Mouse (Mus musculus): ENCODE data around the gene Zfp36l1. TPM values are rescaled to one million over a fixed set of nuclear protein-coding genes. Genes with fewer than 3 reads are reported as not detected.

The Zfp36l1 gene
- total RNA-seq, 2 experiments from 2014 or later = 42.4 to 53.9 TPM

DNA sequence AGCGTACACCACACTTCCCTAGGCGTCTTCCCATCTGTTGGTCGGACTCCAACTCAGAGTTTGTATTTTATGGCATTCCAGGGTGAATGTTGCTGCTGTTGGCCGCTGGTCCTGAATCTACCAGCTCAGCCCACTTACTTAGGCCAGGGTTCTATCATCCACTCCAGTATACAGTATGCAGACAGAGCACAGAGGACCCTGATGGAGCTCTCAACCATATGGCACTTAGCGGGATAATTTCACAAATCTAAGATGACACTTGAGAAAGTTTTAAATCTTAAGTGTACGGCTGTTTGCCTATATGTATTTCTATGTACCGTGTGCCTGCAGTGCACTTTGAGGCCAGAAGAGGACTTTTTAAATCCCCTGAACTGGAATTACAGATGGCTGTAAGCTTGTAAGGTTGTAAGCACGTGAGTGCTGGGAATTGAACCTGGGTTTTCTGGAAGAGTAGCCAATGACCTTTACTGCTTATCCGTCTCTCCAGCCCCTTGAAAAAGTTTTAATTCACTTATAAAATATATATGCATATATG lies 20.3 kb upstream of the Zfp36l1 start:
- intact Hi-C loops (cut with DNase I; ENCODE audit: low total_unique reads) = no loop called here
- no peak for DNase-seq

GRCm38 (mm10) chr12:80132250-80133003 lies 19.6 kb upstream of the Zfp36l1 start:
- intact Hi-C loops (cut with DNase I; ENCODE audit: low total_unique reads) = no loop called here
- peak; percentile 93 for DNase-seq

GRCm38 (mm10) chr12:80131359-80132249 lies 18.8 kb upstream of the Zfp36l1 start:
- no peak for DNase-seq
- intact Hi-C loops (cut with DNase I; ENCODE audit: low total_unique reads) = no loop called here

DNA sequence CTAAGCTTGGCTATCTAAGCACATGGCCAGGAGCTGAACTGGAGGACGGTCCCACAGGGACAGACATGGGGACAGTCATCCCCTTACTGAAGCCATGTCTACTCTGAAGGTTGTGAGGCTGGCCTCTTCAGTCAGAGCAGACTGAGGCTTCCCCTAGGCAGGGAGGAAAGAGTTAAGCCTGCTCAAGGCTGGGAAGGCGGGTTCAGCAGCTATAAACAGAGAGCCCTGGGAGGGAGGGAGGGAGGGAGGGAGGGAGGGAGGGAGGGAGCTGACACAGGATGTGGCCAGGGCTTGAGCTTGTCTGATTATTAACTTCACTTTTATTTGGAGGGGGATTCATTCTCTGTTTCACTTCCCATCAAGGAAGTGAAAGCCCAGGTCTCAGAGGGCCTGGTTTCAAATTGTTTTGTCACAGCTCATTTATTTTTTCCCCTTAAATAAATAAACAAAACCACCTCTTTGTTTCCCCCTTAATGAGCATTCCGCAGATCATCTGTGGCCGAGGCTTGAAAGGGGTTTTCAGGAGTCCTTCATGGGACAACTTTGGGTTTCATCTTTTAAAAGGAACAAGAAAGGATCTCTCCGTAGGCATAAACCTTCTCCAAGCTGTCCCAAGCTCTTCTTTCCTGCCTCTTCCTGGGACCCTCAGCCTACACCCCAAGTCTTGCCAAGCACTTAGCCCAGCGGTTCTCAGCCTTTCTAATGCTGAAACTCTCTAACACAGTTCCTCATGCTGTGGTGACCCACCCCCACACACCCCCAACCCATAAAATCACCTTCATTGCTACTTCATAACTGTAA lies 17.9 kb upstream of the Zfp36l1 start:
- DNase-seq = no peak
- intact Hi-C loops (cut with DNase I; ENCODE audit: low total_unique reads) = no loop called here

DNA sequence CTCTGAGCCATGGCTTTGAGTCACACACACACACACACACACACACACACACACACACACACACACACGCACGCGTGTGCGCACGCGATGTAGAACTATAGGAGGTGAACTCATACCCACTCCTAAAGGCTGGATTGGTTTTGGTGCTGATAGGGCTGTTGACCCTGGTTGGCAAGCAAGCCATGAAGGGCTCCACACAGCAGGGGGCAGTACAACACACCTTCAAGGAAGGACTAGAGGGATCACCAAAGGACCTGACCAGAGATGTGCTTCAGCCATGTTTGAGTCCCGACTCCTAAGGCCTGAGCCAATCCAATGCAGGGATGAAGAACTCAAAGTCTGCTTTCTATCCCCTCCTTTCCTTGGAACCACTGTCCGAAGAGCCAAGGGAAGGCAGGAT lies 16.7 kb upstream of the Zfp36l1 start:
- peak; percentile 39 for DNase-seq
- intact Hi-C loops (cut with DNase I; ENCODE audit: low total_unique reads) = loop anchor here (10.0 kb wide), 1 partner anchor 375 kb away; no protein-coding TSS in a partner anchor

DNA sequence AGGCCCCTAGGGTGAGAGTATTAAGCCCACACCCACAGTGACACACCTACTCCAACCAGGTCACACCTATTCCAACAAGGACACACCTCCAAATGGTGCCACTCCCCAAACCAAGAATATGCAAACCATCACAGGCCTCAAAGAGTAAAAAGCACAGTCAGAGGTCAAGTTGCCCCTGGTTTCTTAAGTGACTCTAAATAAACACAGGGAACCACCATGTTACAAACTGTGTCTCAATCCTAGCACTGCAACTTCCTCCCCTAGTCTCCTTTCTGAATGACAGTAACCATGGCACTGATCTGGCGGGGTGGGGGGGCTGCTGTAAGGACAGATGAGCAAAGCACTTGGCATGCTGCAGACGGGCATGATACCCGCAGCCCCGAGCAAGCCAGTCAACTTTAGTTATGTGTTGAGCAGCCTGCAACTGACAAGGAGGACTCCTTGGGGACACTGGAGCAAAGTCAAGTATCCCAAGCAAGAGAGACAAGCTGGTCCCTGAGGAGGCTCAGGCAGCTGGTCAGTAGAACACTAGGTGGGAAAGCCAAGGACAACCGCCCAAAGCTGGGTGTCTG lies 14.5 kb upstream of the Zfp36l1 start:
- no peak for DNase-seq
- intact Hi-C loops (cut with DNase I; ENCODE audit: low total_unique reads) = loop anchor here (10.0 kb wide), 1 partner anchor 372 kb away; no protein-coding TSS in a partner anchor

DNA sequence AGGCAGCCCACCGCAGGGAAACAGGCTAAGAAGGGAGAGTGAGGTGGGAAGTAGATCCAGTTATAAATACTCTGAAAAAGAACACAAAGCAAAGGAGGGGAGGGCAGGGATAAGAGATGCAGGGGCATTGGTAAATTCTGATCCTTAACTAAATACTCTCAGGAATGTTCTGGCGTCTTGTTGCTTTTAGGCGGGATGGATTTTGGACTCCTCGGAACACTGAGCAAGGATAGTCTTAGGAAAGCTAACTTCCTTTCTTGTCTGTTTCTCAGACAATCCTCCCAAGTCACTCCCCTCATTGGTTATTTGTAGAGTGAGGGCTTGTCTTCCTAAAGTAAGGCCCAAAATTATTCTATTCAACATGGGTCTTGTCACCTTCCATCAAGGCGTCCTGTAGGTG lies 12.5 kb upstream of the Zfp36l1 start:
- intact Hi-C loops (cut with DNase I; ENCODE audit: low total_unique reads) = loop anchor here (10.0 kb wide), 1 partner anchor 371 kb away; no protein-coding TSS in a partner anchor

DNA sequence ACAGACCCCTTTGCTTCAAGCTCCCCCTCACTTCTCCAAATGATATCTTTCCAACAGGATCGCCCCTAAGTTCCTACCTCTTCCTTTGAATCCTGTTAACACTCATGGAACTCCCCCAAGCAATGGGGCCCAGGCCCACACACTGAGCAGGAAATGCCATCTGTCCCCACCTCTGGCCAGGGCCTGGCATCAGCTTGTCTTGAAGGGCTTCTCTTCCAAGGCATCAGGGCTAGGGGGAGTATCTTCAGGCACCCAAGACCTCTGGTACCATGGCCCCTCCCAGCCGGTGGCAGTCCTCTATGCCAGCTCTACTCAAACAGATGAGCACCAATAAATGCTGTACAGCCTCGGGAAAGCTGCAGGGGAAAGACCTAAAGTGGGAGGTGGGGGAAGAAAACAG lies 11.9 kb upstream of the Zfp36l1 start:
- no peak for DNase-seq
- intact Hi-C loops (cut with DNase I; ENCODE audit: low total_unique reads) = loop anchor here (10.0 kb wide), 1 partner anchor 370 kb away; no protein-coding TSS in a partner anchor

More for the DNA sequence above, 12.5 kb upstream of the Zfp36l1 start:
- DNase-seq = no peak

GRCm38 (mm10) chr12:80124211-80124610 lies 11.4 kb upstream of the Zfp36l1 start:
- intact Hi-C loops (cut with DNase I; ENCODE audit: low total_unique reads) = loop anchor here (10.0 kb wide), 1 partner anchor 369 kb away; no protein-coding TSS in a partner anchor
- peak; percentile 72 for DNase-seq

DNA sequence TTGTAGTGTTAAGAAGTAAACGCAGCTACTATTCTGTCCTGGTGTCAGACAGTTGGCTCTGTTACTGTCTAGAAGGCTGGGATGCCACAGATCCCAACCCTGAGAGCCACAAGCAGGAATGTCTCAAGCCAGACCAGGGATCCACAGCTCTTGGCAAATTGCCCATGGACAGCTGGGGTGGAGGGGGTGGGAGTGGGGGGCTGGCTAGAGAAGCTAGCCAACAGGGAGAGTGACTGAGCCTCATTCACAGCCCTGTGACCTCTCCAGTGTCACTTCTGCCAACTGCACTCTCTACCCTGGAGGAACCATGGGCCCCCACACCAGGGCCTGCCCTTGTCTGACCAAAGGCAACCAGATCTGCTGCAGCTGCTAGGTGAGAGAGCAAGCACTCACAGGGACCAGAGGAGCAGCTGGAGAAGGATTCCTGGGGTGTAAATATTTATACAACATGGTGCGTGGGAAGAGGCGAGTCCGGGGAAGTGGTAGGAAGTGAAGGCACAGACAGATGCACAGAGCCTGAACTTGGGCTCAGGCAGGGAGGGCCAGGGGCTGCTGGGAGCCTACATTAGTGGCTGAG lies 10.5 kb upstream of the Zfp36l1 start:
- intact Hi-C loops (cut with DNase I; ENCODE audit: low total_unique reads) = loop anchor here (10.0 kb wide), 1 partner anchor 369 kb away; no protein-coding TSS in a partner anchor
- DNase-seq = peak; percentile 60

DNA sequence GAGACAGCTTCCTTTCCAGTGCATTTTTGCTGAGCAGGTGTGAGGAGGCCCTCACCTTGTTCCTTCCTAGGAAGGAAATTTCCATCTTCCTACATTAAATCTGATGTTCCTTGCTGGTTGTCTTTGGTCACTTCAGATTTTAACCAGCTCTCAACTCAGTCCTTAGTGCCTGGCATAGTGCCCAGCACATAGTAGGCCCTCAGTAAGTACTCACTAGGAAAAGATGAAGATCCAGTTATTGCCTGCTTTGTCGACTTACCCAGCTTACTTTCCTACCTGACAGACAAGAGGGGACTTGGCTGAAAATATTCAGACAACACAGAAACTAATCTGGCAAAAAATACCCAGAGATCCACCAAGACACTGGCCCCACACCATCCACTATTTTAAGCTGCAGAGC lies 8.6 kb upstream of the Zfp36l1 start:
- intact Hi-C loops (cut with DNase I; ENCODE audit: low total_unique reads) = loop anchor here (10.0 kb wide), 1 partner anchor 367 kb away; no protein-coding TSS in a partner anchor
- DNase-seq = no peak

GRCm38 (mm10) chr12:80118588-80118987 lies 5.8 kb upstream of the Zfp36l1 start:
- DNase-seq = no peak
- intact Hi-C loops (cut with DNase I; ENCODE audit: low total_unique reads) = no loop called here

DNA sequence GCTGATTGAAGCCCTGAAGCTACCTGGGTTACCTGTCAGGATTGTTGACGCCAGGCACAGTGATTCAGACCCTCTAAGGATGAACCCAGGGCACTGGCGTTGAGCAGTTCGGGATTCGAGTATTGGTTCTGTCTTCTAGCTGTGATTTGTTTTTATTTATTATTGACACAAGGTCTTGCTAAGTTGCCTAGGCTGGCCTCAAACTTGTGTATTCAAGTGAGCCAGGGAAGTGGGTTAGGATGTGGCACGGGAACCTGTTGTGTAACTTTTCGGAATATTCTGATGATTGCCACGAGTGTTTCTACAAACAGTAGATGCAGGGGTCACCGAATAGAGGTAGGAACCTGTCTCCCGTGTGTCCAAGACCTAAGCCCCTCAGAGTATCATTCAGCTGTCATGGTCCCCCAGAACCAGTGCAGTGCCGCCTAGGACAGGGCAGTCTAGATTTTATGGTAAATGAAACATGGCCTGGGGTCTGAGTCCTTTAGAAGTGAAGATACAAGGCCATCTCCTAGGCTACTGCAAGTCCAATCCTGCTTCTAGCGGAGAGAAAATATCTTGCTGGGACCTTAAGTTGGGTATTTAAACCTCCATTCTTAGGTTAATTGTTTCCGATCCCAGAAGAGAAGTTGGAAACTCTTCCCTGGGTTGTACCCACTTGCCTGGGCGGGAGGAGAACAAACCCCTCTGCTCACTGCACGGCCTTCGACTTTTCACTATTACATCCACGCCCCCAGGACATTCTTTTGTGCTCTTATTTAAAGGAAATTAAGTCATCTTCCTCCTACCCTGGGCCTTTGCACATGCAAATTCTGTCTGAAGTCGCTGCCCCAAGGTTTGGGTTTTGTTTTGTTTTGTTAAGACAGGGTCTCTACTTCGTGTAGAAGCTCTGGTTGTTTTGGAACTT lies 3.6 kb upstream of the Zfp36l1 start:
- intact Hi-C loops (cut with DNase I; ENCODE audit: low total_unique reads) = no loop called here
- DNase-seq = no peak

- intact Hi-C loops (cut with DNase I; ENCODE audit: low total_unique reads) = no loop called here
Observed at GRCm38 (mm10) chr12:80115863-80116194, 3.0 kb upstream of the Zfp36l1 start.

GRCm38 (mm10) chr12:80115142-80115862 lies 2.5 kb upstream of the Zfp36l1 start:
- peak; percentile 84 for DNase-seq
- intact Hi-C loops (cut with DNase I; ENCODE audit: low total_unique reads) = no loop called here

More at GRCm38 (mm10) chr12:80115863-80116194, 3.0 kb upstream of the Zfp36l1 start:
- DNase-seq = no peak

- DNase-seq = no peak
- intact Hi-C loops (cut with DNase I; ENCODE audit: low total_unique reads) = loop anchor here (5.0 kb wide), 1 partner anchor 503 kb away; no protein-coding TSS in a partner anchor
Observed at GRCm38 (mm10) chr12:80114892-80115141, 2.0 kb upstream of the Zfp36l1 start.

Measured in gastrocnemius, postnatal 14 days (tissue).